Mouse (Mus musculus): Measurements from ENCODE around the gene Gm10392.

Gm10392 gene

GRCm38 (mm10) chr11:77507426-77507825 is 11.6 kb downstream of the Gm10392 start:
- peak in 1 of 2 experiments; percentile 3 for DNase-seq

- DNase-seq, result peak in 1 of 2 experiments; percentile 4
Observed at GRCm38 (mm10) chr11:77506941-77507340, 12.1 kb downstream of the Gm10392 start.

GRCm38 (mm10) chr11:77506273-77506672 is 12.7 kb downstream of the Gm10392 start:
- peak in 1 of 2 experiments; percentile 61 for DNase-seq

GRCm38 (mm10) chr11:77505291-77505980 is 13.6 kb downstream of the Gm10392 start:
- DNase-seq, result peak in 1 of 2 experiments; percentile 16

GRCm38 (mm10) chr11:77504377-77504776 is 14.6 kb downstream of the Gm10392 start:
- peak in 1 of 2 experiments; percentile 7 for DNase-seq

- DNase-seq, result peak in 1 of 2 experiments; percentile 53
Observed at GRCm38 (mm10) chr11:77503511-77503910, 15.5 kb downstream of the Gm10392 start.

GRCm38 (mm10) chr11:77502481-77502880 is 16.5 kb downstream of the Gm10392 start:
- no peak for DNase-seq

- peak in 1 of 2 experiments; percentile 1 for DNase-seq
Observed at GRCm38 (mm10) chr11:77501971-77502370, 17.0 kb downstream of the Gm10392 start.

GRCm38 (mm10) chr11:77501392-77501791 is 17.6 kb downstream of the Gm10392 start:
- DNase-seq, result peak; percentile 82 to 87

GRCm38 (mm10) chr11:77500361-77501325 is 18.4 kb downstream of the Gm10392 start:
- peak in 1 of 2 experiments; percentile 18 for DNase-seq

- DNase-seq, result no peak
Observed at GRCm38 (mm10) chr11:77499354-77499753, 19.6 kb downstream of the Gm10392 start.

GRCm38 (mm10) chr11:77498261-77499139 is 20.5 kb downstream of the Gm10392 start:
- peak in 1 of 2 experiments; percentile 24 for DNase-seq

GRCm38 (mm10) chr11:77497851-77498250 is 21.1 kb downstream of the Gm10392 start:
- DNase-seq, result peak in 1 of 2 experiments; percentile 60

GRCm38 (mm10) chr11:77497341-77497756 is 21.6 kb downstream of the Gm10392 start:
- peak; percentile 78 to 86 for DNase-seq

- peak in 1 of 2 experiments; percentile 5 for DNase-seq
Observed at GRCm38 (mm10) chr11:77495507-77495906, 23.5 kb downstream of the Gm10392 start.

GRCm38 (mm10) chr11:77494782-77495181 is 24.2 kb downstream of the Gm10392 start:
- no peak for DNase-seq

- no peak for DNase-seq
Observed at GRCm38 (mm10) chr11:77494344-77494676, 24.7 kb downstream of the Gm10392 start.

- DNase-seq, result peak; percentile 67 to 76
Observed at GRCm38 (mm10) chr11:77493512-77494343, 25.3 kb downstream of the Gm10392 start, which contains the start of gene Git1. Git1 (plus strand) TSS chr11:77493562.

- peak; percentile 94 to 97 for DNase-seq
Observed at GRCm38 (mm10) chr11:77492911-77493332, 26.1 kb downstream of the Gm10392 start.

GRCm38 (mm10) chr11:77492311-77492871 is 26.6 kb downstream of the Gm10392 start:
- peak; percentile 51 to 58 for DNase-seq

Data from kidney, postnatal 4 days (tissue).